Mouse (Mus musculus) kidney, embryonic 15.5 days (tissue): ENCODE measurements at regions not wholly inside any gene's neighbourhood (a gene's known extent, or its start where the extent isn't known, plus 50 kb on each side); places are given as distances from the start of the nearest gene placed in this dataset.

Source experiments
- ATAC-seq: fragments of 200-750 bp; cut with Nextera tagmentation; replicated peaks from 2 replicates; pipeline ENCODE4 v1.8.0; 2017; ENCODE audit warnings: moderate TSS enrichment; ENCODE audit not compliant: low FRiP score
- H3K27ac ChIP-seq: fragments of 300-500 bp; sonication (generic); 2 replicates; pipeline ENCODE4 v1.5.1; 2015; ENCODE audit warnings: mild to moderate bottlenecking, inconsistent platforms
- H3K27me3 ChIP-seq: fragments of 300-500 bp; sonication (generic); 2 replicates; pipeline ENCODE4 v1.6.1; 2015; ENCODE audit warnings: inconsistent platforms
- H3K36me3 ChIP-seq: fragments of 300-500 bp; sonication (generic); 2 replicates; pipeline ENCODE4 v1.6.1; 2015; ENCODE audit warnings: inconsistent platforms
- H3K4me1 ChIP-seq: fragments of 300-500 bp; sonication (generic); 2 replicates; pipeline ENCODE4 v1.6.1; 2015; ENCODE audit warnings: inconsistent platforms
- H3K4me2 ChIP-seq: fragments of 300-500 bp; sonication (generic); 2 replicates; pipeline ENCODE4 v1.6.1; 2015; ENCODE audit warnings: moderate library complexity, mild to moderate bottlenecking, inconsistent platforms
- H3K4me3 ChIP-seq: fragments of 300-500 bp; sonication (generic); replicated peaks from 2 replicates; pipeline ENCODE4 v1.5.1; 2015; ENCODE audit warnings: mild to moderate bottlenecking, inconsistent platforms
- H3K9ac ChIP-seq: fragments of 300-500 bp; sonication (generic); 2 replicates; pipeline ENCODE4 v1.6.1; 2015; ENCODE audit warnings: mild to moderate bottlenecking, inconsistent platforms
- H3K9me3 ChIP-seq: fragments of 300-500 bp; sonication (generic); replicated peaks from 2 replicates; pipeline ENCODE4 v1.6.1; 2016; ENCODE audit warnings: inconsistent platforms
- WGBS: fragments of 180-500 bp; shearing (Covaris S2); methylation state at CpG from one replicate; pipeline ENCODE4 v1.1.7; 2015; ENCODE audit warnings: mixed read lengths; 5-methylcytosine and 5-hydroxymethylcytosine counted together

DNA sequence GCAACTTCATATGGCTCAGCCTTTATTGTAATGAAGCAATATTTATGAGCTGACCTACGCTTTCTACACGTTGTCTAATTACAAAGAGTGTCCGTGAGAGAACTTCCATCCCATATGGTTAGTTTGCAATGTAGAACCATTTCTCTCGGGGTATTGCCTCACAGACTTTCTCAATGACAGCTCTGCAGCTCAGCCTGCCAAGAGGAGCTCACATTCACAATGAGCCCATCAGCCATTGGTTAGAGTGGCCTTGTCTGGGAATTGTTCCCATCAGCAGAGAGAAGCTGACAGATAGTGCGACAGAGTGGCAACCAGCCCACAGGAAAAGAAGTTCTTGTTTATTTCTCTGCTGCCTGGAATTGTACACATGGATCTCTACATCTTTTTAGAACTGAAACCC is 409.7 kb downstream of the Zfp704 start:
- ATAC-seq: no peak
- H3K9me3 ChIP-seq: no peaks in the 10 kb centered on the region

DNA sequence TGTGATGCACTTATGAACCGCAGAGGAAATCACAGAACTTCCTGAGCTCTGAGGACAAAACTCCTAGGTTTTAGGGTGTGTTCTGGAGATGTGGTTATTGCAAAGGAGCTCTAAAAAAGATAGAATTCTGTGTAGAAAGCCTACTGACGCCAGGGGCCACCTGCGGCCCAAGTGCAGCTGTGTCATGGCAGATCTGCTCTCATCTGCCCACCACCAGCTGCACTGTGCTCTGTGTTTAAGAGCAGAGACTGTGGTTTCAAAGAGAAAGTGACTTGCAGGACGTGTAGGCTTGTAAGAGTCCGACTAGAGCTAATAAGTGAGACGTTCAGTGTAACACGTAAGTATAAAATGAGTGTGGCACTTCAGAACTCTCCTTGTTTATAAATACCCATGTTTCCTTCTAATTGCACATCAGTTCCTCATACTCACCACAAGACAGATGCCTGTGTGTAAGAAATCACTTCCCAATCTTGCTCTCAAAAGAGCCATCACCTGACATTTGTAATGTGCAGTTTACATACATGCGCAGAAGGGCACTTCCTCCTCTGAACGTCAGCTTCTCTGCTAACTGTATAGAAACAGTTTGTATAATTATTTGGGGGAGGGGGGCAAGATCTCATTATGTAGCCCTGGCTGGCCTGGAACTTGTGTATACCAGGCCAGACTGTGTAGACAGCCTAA is 411.1 kb downstream of the Zfp704 start:
- 83% methylated on average over 9 of the region's 9 CpGs for WGBS
- Histone ChIP-seq H3K4me2 (no peak overlapping the region), H3K9ac (no peak overlapping the region), H3K4me3 (no peak overlapping the region), H3K9me3 (no peaks in the 10 kb centered on the region), H3K4me1 (no peaks in the 10 kb centered on the region), H3K27ac (no peak overlapping the region), H3K36me3 (no peaks in the 10 kb centered on the region), H3K27me3 (no peaks in the 10 kb centered on the region)
- ATAC-seq: no peak

More for the DNA sequence above, 409.7 kb downstream of the Zfp704 start:
- H3K36me3 ChIP-seq: no peaks in the 10 kb centered on the region
- H3K27me3 ChIP-seq: no peaks in the 10 kb centered on the region
- H3K4me2 ChIP-seq: no peak overlapping the region
- H3K4me1 ChIP-seq: no peaks in the 10 kb centered on the region
- H3K4me3 ChIP-seq: no peak overlapping the region
- no peak overlapping the region for H3K9ac ChIP-seq
- WGBS: 73% methylated on average over 5 of the region's 5 CpGs
- H3K27ac ChIP-seq: no peak overlapping the region

DNA sequence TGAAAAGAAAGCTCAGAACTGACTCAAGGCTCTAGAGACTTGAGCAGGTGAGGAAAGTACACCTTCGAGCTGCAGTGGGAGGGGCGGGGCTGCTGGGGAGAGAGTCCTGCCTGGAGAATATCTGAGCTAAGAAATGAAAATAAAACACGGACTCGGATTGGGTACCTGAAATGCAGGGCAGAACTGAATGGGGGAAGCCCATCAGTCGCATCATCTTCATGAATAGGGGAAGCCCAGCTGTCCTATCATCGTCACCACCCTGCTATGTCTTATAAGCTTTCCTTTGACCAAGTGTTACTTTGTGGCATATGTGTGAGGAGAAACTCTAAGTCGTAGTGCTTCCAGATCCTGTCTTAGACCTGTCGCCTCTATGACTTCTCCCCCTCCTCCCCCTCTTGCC is 414.1 kb downstream of the Zfp704 start:
- WGBS: 76% methylated on average over 8 of the region's 8 CpGs
- no peak for ATAC-seq
- H3K4me3 ChIP-seq: no peak overlapping the region

DNA sequence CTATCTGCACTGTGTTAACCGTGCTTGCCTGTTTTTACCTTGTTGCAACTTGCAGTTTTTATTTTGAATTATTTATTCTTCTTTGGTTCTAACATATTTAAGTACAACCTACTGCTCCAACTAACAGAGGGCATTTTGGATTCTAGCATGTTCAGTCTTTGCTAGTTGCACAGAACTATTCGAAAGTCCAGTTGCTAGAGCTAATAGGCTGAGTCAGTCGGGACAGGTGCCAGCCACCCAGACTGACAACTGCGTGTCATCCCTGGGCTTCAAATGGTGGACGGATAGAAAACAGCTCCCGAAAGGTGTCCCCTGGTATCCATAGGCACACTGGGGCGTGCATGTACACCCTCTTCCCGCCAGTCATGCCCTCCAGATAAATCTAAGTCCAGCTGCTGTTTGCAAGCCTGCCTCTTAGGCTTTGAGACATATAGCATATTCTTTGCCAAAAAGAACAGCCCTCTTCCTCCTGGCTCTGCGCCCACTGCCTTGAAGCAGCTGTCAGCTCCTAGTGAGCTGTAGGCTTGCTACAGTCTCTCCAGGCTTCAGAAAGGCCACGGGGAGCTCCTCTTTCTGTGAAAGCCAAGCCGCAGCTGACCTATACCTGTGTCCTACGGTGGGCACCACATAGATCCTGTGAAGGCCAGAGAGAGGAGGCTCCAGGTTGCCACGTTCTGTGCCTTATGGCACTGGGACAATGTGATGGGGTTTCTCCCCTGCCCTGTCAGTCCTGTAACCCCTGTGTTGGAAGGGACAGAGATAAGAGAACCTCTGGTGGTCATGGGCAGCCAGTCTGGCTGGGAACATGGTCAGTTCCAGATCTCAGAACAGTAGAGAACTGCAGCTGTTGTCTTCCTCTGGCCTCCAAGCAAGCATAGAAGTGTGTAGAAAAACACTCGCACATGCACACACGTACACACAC is 420.3 kb downstream of the Zfp704 start:
- no peak for ATAC-seq
- WGBS: 76% methylated on average over 15 of the region's 15 CpGs

More for the DNA sequence above, 414.1 kb downstream of the Zfp704 start:
- Histone ChIP-seq H3K9me3 (no peaks in the 10 kb centered on the region), H3K4me1 (no peaks in the 10 kb centered on the region), H3K27me3 (no peaks in the 10 kb centered on the region), H3K27ac (no peak overlapping the region), H3K36me3 (no peaks in the 10 kb centered on the region), H3K4me2 (no peak overlapping the region), H3K9ac (no peak overlapping the region)

DNA sequence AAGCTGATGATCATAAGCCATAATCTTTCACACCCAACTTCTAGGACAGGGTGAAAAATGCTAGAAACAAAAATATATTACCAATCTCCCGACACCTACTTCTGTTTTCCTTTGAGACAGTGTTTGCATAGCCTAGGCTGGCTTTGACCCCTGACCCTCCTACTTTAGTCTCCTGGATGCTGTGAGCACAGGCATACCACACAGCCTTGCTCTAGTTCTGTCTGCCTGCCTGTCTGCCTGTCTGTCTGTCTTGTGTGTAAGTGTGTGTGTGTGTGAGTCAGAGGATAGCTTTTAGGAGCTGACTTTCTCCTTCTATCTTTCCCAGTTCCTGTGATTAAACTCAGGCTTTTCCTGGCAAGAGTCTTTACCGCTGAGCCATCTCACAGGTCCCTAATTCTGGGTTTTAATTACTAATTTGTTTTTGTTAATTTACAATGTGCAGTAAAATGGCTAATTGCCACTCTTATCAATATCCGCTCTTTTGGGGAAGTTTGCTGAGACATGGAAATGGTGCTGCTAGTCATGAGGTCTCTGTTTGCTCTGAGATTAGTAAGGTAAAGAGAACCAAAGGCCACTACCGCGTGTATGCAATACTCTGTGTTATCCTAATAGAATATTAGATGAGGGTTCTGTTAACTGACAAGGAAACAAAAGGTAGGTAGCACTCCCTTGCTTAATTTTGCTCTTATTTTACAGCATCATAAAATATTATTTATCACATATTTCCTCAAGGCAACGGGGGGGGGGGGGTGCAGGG is 423.3 kb downstream of the Zfp704 start:
- no peak for ATAC-seq
- H3K4me3 ChIP-seq: no peak overlapping the region
- 74% methylated on average over 6 of the region's 6 CpGs for WGBS

More for the DNA sequence above, 420.3 kb downstream of the Zfp704 start:
- Histone ChIP-seq H3K27me3 (no peaks in the 10 kb centered on the region), H3K9ac (no peak overlapping the region), H3K9me3 (no peaks in the 10 kb centered on the region), H3K27ac (no peak overlapping the region), H3K4me2 (no peak overlapping the region), H3K36me3 (no peaks in the 10 kb centered on the region), H3K4me3 (no peak overlapping the region), H3K4me1 (peaks cover 5% of the 10 kb centered on the region; the same call in 1 of the 2 replicates)

DNA sequence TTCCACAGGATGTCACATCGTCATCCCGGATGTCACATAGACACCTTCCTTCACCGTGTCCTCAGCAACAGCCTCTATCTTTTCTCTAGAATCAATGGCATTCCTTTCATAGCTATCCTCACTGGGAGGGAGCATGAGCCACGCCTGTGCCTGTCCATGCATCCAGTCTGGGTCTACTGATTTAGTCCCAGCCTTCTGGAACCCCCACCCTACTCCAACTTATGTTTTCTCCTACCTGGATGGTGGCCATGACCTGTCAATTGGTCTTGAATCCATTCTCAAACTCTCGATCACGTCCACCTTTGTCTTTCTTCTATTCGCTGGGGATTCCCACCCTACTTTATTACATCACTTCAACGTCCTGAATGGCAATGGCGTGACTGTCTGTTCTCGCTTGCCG is 428.3 kb downstream of the Zfp704 start:
- H3K4me3 ChIP-seq: no peak overlapping the region
- H3K9ac ChIP-seq: no peak overlapping the region
- H3K4me1 ChIP-seq: no peaks in the 10 kb centered on the region
- H3K27ac ChIP-seq: no peak overlapping the region
- no peak for ATAC-seq
- H3K9me3 ChIP-seq: no peaks in the 10 kb centered on the region
- no peaks in the 10 kb centered on the region for H3K36me3 ChIP-seq
- no peak overlapping the region for H3K4me2 ChIP-seq
- no peaks in the 10 kb centered on the region for H3K27me3 ChIP-seq
- 90% methylated on average over 11 of the region's 11 CpGs for WGBS

More for the DNA sequence above, 423.3 kb downstream of the Zfp704 start:
- no peaks in the 10 kb centered on the region for H3K9me3 ChIP-seq
- H3K36me3 ChIP-seq: no peaks in the 10 kb centered on the region
- no peak overlapping the region for H3K4me2 ChIP-seq
- no peak overlapping the region for H3K27ac ChIP-seq
- no peak overlapping the region for H3K9ac ChIP-seq
- H3K4me1 ChIP-seq: peaks cover 5% of the 10 kb centered on the region; the same call in 1 of the 2 replicates
- no peaks in the 10 kb centered on the region for H3K27me3 ChIP-seq

DNA sequence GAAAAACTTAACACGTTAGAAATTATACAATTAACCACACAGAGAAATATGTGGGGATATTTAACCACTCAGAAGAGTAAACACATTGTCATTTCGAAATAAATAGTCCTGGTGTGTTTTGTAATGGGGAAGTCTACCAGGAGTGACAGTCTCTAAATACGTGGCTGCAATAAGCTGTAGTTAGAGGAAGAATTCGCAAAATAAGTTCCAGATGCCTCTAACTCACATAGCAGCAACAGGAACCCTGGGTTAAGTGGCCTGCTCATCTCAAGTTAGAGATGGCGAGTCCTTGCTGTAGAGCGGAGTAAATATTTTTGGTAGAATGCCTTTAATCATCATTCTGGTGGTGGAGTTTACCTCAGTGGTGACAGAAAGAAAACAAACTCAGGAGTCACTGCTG is 430.2 kb downstream of the Zfp704 start:
- no peaks in the 10 kb centered on the region for H3K36me3 ChIP-seq
- peaks cover under 1% of the 10 kb centered on the region; the same call in 1 of the 2 replicates for H3K4me1 ChIP-seq
- WGBS: 62% methylated on average over 6 of the region's 6 CpGs
- H3K27me3 ChIP-seq: no peaks in the 10 kb centered on the region
- H3K4me3 ChIP-seq: no peak overlapping the region
- H3K27ac ChIP-seq: no peak overlapping the region
- no peak overlapping the region for H3K9ac ChIP-seq
- no peak for ATAC-seq
- no peak overlapping the region for H3K4me2 ChIP-seq
- H3K9me3 ChIP-seq: no peaks in the 10 kb centered on the region

DNA sequence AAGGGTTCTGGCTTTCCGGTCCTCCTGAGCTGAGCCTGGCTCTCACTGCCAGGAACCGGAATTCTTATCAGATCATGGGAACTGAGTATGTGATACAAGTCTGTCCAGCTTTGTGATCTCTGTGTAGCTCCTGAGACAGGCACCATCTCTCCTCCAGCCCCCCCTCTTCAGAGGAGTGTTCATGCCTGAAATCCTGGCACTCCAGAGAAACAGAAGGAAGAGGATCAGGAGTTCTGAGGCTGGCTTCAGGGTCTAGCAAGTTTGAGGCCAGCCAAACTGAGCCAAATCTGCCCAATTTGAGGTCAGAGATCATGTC is 435.4 kb downstream of the Zfp704 start:
- H3K27me3 ChIP-seq: no peaks in the 10 kb centered on the region
- no peaks in the 10 kb centered on the region for H3K36me3 ChIP-seq
- H3K9me3 ChIP-seq: no peaks in the 10 kb centered on the region
- no peak overlapping the region for H3K4me3 ChIP-seq
- 41% methylated on average over 2 of the region's 2 CpGs for WGBS
- peak overlapping the region; percentile 38 for H3K4me2 ChIP-seq
- H3K27ac ChIP-seq: peak overlapping the region; percentile 90
- ATAC-seq: peak; percentile 84
- peaks cover 16% of the 10 kb centered on the region for H3K4me1 ChIP-seq
- no peak overlapping the region for H3K9ac ChIP-seq

DNA sequence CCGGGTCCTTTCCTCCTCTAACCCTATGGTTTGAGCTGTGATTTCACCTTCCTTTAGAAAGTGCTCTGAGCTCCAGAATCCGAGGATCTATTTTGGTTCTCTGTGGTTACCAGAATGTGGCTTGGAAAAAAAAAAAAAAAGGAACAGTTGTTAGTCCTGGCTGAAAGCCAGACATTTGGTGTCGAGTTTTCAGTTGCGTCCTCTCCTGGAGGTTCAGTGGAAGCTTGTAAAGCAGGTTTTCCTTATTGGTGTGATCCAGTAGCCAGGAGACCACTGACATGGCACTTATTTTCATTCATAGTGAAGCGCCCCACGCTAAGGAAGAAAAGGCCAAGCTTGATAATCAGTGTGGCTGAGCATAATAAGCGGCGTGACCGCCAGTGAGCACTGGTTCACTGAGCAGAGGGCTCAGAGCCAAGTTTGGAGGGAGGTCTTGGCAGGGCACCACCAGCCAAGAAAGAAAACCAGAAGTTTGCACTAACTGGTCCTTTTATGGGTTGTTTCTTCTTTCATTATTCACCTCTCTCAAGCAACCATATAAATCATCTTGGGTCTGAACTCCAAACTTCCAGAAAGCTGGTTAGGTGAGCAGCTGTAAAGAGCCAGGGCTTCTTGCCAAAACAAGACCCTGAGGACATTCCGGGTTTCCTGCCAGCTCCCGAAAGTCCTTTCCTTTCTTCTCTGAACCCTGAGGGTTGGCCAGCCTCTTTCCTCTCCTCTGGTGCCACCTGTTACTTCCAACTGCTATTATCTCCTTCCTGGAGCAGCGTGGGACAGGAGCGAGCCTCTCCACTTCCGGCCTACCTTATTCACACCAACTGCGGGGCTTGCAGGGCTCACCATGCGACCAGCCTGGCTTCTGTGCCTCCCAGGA is 436.0 kb downstream of the Zfp704 start:
- no peak overlapping the region for H3K9ac ChIP-seq
- H3K27me3 ChIP-seq: no peaks in the 10 kb centered on the region
- H3K27ac ChIP-seq: peak overlapping the region; percentile 90
- peaks cover 16% of the 10 kb centered on the region for H3K4me1 ChIP-seq
- H3K4me2 ChIP-seq: peak overlapping the region; percentile 38
- ATAC-seq: peak; percentile 91
- H3K9me3 ChIP-seq: no peaks in the 10 kb centered on the region
- 28% methylated on average over 16 of the region's 16 CpGs for WGBS
- no peak overlapping the region for H3K4me3 ChIP-seq
- H3K36me3 ChIP-seq: no peaks in the 10 kb centered on the region

DNA sequence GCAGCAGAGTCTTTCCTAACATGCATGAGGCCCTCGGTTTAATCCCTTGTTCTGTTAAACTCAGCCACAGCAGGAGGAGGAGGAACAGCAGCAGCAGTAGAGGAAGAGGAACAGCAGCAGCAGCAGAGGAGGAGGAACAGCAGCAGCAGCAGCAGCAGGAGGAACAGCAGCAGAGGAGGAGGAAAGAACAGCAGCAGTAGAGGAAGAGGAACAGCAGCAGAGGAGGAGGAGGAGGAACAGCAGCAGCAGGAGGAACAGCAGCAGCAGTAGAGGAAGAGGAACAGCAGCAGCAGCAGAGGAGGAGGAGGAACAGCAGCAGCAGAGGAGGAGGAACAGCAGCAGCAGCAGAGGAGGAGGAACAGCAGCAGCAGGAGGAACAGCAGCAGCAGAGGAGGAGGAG is 437.9 kb downstream of the Zfp704 start:
- no peak for ATAC-seq
- H3K9ac ChIP-seq: no peak overlapping the region
- 35% methylated on average over 1 of the region's 1 CpGs for WGBS

DNA sequence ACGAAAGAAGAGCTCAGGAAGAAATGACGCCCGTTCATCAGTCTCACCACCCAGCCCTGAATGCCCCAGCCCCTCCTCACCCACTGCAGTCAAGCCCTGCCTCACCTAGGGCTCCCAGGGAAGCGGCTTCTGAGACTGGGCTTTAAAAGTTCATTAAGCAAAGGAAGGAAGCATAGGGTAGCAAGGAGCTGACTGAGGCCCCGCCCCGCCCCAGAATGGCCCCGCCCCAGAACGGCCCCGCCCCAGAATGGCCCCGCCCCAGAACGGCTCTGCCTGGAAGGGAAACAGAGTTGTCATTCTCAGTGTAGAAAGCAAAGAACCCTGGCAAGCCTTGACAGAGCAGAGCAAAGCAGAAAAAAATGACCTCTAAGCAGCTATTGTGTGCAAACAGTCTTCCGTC is 440.9 kb downstream of the Zfp704 start:
- Histone ChIP-seq H3K4me2 (no peak overlapping the region), H3K36me3 (no peaks in the 10 kb centered on the region), H3K4me3 (no peak overlapping the region), H3K4me1 (peaks cover 8% of the 10 kb centered on the region), H3K9me3 (no peaks in the 10 kb centered on the region), H3K9ac (no peak overlapping the region), H3K27me3 (no peaks in the 10 kb centered on the region), H3K27ac (no peak overlapping the region)
- no peak; the same call in 1 of the 2 replicates for ATAC-seq
- WGBS: 66% methylated on average over 12 of the region's 12 CpGs

More for the DNA sequence above, 437.9 kb downstream of the Zfp704 start:
- Histone ChIP-seq H3K27ac (no peak overlapping the region), H3K36me3 (no peaks in the 10 kb centered on the region), H3K4me3 (no peak overlapping the region), H3K27me3 (no peaks in the 10 kb centered on the region), H3K4me1 (peaks cover 16% of the 10 kb centered on the region), H3K9me3 (no peaks in the 10 kb centered on the region), H3K4me2 (no peak overlapping the region)
